Mouse (Mus musculus): ENCODE measurements around the gene Dclre1a.

- TF ChIP-seq POLR2A (IDR thresholded peaks at IDR 0.05; ENCODE audit: control insufficient read depth, low read depth, low read length) (no peak), CTCF (IDR thresholded peaks at IDR 0.05; ENCODE audit: control insufficient read depth, insufficient read depth, insufficient replicate concordance, low read depth, low read length) (no peak)
Observed at GRCm38 (mm10) chr19:56531251-56531650, 16.8 kb downstream of the Dclre1a start.

All from testis, adult 2 months (tissue).